Mouse (Mus musculus) bone marrow macrophage, adult 2 months (primary cell): ENCODE measurements around the gene Kdm4c.

ENCODE experiments used
- CTCF ChIP-seq: IDR thresholded peaks from 2 replicates; pipeline ENCODE4 v1.5.1; 2012; ENCODE audit warnings: low read depth, mild to moderate bottlenecking, low read length, moderate library complexity
- POLR2A ChIP-seq: IDR thresholded peaks from 2 replicates; pipeline ENCODE4 v1.6.1; 2012; ENCODE audit warnings: mild to moderate bottlenecking, low read depth, low read length, borderline replicate concordance

DNA sequence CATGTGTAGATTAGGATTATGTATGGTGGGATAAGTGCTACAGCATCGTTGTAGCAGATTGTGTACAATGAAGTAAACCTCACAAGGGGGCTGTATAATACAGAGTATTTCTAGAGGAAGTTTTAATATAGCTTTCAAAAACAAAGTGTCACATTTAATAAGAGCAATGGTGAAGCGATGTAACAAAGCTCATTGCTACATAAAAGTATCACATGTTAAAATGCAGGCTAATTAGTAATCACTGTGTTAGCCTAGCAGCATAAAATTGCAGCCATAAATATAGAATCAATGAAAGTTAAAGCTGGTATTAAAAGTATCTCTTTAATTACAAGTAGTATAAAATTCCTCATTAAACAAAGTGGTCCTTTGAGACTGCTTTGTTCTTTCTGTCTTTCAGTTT, 150.9 kb downstream of the Kdm4c start:
- TF ChIP-seq POLR2A (no peak), CTCF (no peak)
